Mouse (Mus musculus) adrenal gland, postnatal 36 days (tissue): ENCODE results near the gene Magi2. TPM values are rescaled to one million over a fixed set of nuclear protein-coding genes. Genes with fewer than 3 reads are reported as not detected.
A peak's percentile ranks its signal among the peaks of the same experiment; 100 is the strongest.

Experiments used
- DNase-seq, 2 experiments: peaks; one replicate each; pipeline ENCODE4 v3.0.0; 2021; ENCODE audit warnings: mixed read lengths in 1 of 2
- total RNA-seq, 2 experiments: library from RNA; stranded (reverse); gene quantifications; 2 replicates each; pipeline ENCODE4 v1.2.3; 2021

Gene Magi2
- total RNA-seq, 2 experiments from 2014 or later = 6.1 to 12.5 TPM

DNA sequence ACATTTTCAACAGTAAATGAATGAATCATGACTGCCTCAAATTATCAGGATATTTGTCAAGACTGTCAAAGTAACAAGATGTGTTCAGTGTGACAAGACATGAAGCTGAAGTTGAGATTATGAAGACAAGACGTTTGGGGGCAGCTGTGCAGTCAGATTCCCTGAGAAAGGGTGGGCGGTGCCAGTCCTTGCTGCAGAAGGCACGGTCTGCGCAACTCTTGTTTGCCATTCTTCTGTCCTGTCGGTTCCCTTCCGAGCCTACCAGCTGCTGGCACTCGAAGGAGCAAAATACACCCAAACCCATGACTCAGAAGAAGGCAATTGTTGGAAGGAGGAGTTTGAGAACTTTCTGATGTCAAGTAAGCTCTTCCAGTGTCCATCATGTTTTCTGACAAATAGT, 852.1 kb downstream of the Magi2 start:
- no peak for DNase-seq

DNA sequence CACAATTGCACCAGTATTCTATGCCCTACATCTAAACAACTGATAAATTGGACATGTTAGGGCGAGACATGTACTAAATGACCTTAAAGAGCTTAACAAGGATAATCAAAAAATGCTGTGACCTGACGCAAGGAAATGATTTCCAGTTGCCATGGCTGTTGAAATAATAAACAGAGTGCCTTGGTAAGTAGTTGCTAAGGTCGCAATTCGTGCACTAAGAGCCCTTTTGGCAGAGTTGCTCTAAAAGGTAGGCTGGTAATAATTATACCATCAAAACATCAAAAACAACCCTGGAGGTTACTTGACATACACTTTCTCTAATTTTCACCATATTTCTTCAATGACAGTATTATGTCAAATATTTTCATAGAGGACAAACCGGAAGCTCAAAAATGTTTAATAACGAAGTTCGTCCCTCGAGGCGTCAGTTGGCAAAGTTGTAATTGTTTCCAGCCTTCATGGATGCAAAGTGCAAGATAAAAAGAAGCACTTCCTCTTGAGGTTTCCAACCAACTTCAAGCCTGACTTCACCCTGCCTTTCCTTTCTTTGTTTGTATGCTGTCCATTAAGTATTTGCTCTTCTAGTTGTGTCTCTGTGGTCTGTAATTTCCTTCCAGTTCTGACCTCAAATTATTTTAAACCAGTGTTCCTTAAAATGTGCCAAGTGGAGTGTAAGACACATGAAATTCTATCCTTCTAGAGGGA, 853.9 kb downstream of the Magi2 start:
- no peak for DNase-seq

- DNase-seq = no peak
Observed at GRCm38 (mm10) chr5:20082368-20082767, 855.5 kb downstream of the Magi2 start.

DNA sequence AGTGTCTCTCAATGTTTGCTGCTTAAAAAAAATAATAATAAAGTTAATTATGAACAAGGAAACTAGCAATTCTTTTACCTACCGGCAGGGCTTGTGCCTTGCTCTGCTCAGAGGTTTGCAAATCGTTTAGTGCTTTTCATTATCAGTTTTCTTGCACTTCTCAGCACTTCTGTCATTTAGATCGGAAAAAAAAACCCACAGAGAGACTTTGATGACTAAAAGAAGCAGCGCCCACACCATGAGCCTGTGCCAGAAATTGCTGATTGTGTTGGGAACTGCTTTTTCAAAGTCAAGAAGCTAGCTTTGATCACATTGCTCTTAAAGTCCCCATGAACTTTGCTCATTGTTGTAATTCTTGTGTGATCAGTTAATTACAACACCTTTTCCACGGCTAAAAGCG, 860.2 kb downstream of the Magi2 start:
- DNase-seq = no peak

- DNase-seq = no peak
Observed at GRCm38 (mm10) chr5:20103869-20104268, 877.0 kb downstream of the Magi2 start.

DNA sequence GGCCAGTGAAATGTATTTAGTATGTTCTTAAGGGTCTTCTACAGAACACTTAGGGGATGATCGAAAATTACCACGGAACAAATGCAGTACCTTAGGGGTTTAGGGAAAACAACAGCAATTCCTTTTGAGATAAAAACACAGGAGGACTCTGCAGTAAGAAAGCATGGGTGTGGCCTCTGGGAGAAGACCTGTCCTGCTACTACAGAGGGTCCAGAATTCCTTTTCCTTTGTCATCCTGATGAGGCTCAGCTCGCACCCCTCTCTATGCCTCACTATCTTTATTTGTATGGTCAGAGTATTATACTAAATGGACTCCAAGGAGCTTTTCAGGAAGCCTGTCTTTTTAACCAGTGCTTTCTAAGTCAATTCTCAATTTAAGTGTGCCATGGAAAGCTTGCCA, 877.7 kb downstream of the Magi2 start:
- no peak for DNase-seq

- no peak for DNase-seq
Observed at GRCm38 (mm10) chr5:20109496-20109895, 882.7 kb downstream of the Magi2 start.

- no peak for DNase-seq
Observed at GRCm38 (mm10) chr5:20117156-20117555, 890.3 kb downstream of the Magi2 start.

DNA sequence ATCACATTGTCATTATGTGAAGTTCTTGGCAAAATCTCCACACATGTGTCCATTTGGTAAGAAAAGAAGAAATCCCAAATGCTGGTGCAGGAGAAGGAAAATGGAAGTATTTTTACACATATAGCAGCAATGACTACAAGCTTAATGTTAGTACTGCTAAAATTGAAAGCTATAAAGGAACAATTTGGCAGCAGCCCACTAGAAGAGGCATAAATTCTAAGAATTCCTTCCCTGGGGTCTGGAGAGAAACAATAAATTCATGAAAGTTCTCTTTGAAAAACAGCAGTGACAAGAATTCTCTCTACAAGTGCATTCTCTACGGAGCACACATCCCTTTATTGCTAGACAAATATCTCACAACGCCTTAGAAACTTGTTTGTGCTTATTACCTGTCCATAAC, 913.4 kb downstream of the Magi2 start:
- DNase-seq = no peak

- no peak for DNase-seq
Observed at GRCm38 (mm10) chr5:20140662-20141444, 914.0 kb downstream of the Magi2 start.

GRCm38 (mm10) chr5:20153359-20154125, 926.7 kb downstream of the Magi2 start:
- DNase-seq = peak in 1 of 2 experiments; percentile 1

DNA sequence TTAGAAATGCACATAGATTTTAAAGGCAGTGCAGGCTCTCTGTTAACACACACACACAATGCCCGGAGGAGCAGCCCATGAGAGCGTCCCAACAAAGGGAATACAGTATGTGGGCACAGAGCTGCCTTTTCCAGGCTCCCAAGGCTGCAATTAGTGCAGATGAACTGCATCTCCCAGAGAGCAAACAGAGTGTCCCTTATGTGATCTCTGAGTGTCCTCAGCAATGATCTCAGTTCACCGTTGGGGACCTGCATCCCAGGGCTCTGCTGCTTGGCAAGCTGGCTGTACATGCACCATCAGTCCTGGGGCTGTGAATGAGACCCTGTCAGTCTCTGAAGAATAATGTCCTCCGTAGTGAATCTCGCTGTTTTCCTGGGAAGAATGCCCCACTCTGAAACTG, 969.9 kb downstream of the Magi2 start:
- no peak for DNase-seq

GRCm38 (mm10) chr5:20197395-20197794, 970.6 kb downstream of the Magi2 start:
- no peak for DNase-seq

GRCm38 (mm10) chr5:20201348-20201747, 974.5 kb downstream of the Magi2 start:
- DNase-seq = no peak

GRCm38 (mm10) chr5:20208110-20208509, 981.3 kb downstream of the Magi2 start:
- DNase-seq = no peak

DNA sequence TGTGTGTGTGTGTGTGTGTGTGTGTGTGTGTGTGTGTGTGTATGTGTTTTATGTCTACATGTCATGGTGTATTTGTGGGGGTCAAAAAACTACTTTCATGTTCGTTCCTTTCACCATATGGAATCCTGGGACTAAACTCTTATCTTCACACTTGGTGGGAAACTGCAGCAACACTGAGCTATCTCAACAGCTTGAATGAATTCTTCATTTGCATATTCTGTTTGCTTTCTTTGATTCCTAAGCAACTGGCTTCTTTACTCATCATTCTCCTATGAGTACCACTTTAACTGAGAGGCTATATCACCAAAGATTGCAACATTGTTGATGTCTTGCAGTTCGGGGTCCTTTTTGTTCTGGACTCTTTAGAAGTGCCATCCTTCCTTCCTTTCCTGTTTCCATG, 986.5 kb downstream of the Magi2 start:
- DNase-seq = no peak

DNA sequence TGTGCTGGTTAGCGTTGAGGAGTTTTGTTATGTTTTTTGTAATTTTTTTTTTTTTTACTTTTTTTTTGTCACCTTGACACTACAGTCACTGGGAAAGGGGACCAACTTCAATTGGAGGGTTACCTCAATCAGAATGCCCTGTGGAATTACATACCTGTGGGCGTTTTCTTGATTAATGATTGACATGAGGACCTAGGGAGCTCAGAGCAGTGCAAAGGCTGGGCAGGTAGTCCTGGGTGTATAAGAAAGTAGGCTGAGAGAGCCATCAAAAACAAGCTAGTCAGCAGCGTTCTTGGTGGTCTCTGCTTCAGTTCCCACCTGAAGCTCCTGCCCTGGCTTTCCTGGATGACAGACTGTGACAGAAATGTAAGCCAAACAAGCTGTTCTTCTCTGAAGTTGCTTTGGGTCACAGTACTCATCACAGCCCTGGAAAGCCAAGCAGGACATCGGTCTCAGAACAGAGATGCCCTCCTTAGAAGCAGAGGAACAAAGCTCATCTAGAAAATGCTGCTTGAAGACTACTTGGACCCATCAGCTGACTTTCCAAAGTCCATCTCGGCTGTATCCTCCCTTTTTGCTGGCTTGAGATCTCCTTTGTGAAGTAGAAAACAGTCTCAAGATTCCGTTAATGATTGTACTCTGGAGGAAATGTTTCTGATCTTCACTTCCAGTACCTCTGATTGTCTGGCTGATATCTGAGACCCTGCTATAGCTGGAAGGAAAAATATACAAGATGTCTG, 999.8 kb downstream of the Magi2 start:
- DNase-seq = no peak

GRCm38 (mm10) chr5:20227912-20228762, 1001.3 kb downstream of the Magi2 start:
- DNase-seq = no peak

DNA sequence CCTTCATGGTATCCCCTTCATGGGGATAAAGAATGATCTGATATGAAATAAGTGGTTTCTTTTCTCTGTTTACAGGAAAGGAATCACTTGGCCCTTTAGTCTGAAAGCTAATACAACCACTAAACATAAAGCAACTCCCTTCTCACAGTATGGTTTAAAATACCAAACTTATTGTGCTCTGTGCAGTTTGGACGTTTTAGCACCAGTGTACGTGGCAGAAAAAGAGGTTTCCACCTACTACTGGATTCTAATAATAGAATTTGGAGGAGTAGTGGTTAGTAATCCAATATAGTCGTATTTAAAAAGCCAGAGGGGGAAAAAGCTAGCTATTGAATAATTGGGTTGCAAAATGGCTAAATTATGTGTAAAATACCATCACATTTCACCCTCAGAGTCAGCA, 1005.1 kb downstream of the Magi2 start:
- DNase-seq = no peak

DNA sequence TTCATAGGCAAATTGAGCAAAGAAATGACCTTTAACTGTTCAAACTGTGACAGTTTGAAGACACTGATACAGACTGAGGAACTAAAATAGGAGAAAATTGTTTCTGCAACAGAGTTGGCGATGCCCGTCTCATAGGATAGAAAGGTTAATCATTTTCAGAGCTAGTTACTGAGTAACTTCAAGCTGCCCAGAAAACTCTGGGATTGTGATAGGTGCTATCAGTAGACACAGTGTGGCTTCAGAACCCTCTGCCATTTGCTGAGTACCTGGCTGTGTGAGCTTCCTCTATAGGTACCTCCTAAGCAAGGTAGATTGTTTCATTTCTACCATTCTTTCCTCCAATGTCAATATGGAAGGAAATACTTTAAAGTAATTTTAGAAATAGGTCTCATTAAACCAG, 1014.7 kb downstream of the Magi2 start:
- no peak for DNase-seq

DNA sequence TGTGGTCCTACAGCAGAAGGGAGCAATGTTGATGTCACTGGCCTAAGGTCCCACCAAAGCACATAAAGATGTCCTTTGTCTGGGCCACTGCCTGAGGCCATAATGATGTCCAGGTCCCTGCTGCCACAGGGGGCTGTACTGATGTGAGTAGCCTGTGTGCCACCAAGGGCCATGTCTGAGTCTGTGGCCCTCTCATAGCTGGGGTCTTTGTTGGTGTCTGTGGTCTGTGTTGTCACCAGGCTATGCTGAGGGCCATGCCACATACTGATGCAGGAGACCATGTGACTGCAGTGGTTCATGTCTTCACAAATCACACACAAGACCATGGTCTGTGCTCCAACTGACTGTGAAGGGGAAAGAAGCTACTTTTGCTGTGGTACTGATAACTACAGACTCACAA, 1015.7 kb downstream of the Magi2 start:
- DNase-seq = no peak
